Mouse (Mus musculus): Measurements from ENCODE around the gene Dcxr. TPM values are rescaled to one million over a fixed set of nuclear protein-coding genes. Genes with fewer than 3 reads are reported as not detected.
"Not testable (repeated sequence)": the region's sequence is repeated elsewhere in the genome, so short reads cannot be mapped to it uniquely, and the experiment has no call there.

Dcxr gene
- 65.0 and 65.6 TPM in 2 replicates for polyA plus RNA-seq (2012; ENCODE audit: insufficient read depth, insufficient read length, missing spikeins)

GRCm38 (mm10) chr11:120727169-120727527, at the start of gene Dcxr:
TSS of gene Dcxr (minus strand) at chr11:120727281.
- Histone ChIP-seq H3K27ac (ENCODE audit: insufficient read depth, low read depth, low read length) (peak within 1 kb of the TSS; percentile 45), H3K4me3 (ENCODE audit: insufficient read depth, low read length) (peak within 1 kb of the TSS; percentile 94), H3K4me1 (ENCODE audit: control insufficient read depth, insufficient read depth, low read length) (peaks cover 39% of the 10 kb centered on the region)
- TF ChIP-seq POLR2A (IDR thresholded peaks at IDR 0.05; ENCODE audit: borderline replicate concordance, low read depth, low read length) (no peak), CTCF (IDR thresholded peaks at IDR 0.05; ENCODE audit: low read depth, low read length) (no peak)

- TF ChIP-seq POLR2A (IDR thresholded peaks at IDR 0.05; ENCODE audit: borderline replicate concordance, low read depth, low read length) (no peak), CTCF (IDR thresholded peaks at IDR 0.05; ENCODE audit: low read depth, low read length) (peak; percentile 100)
- H3K27ac ChIP-seq (ENCODE audit: insufficient read depth, low read depth, low read length), result no peak overlapping the region
- H3K4me1 ChIP-seq (ENCODE audit: control insufficient read depth, insufficient read depth, low read length), result no peaks in the 10 kb centered on the region; the same call in 1 of the 2 replicates
- H3K4me3 ChIP-seq (ENCODE audit: insufficient read depth, low read length), result no peak overlapping the region
Measured at GRCm38 (mm10) chr11:120775774-120776469, 48.8 kb upstream of the Dcxr start.

GRCm38 (mm10) chr11:120773463-120774190, 46.5 kb upstream of the Dcxr start:
- H3K4me1 ChIP-seq (ENCODE audit: control insufficient read depth, insufficient read depth, low read length), result peaks cover 1% of the 10 kb centered on the region
- H3K27ac ChIP-seq (ENCODE audit: insufficient read depth, low read depth, low read length), result no peak overlapping the region
- no peak overlapping the region for H3K4me3 ChIP-seq (ENCODE audit: insufficient read depth, low read length)
- TF ChIP-seq CTCF (IDR thresholded peaks at IDR 0.05; ENCODE audit: low read depth, low read length), result no peak
- no peak for TF ChIP-seq POLR2A (IDR thresholded peaks at IDR 0.05; ENCODE audit: borderline replicate concordance, low read depth, low read length)

- TF ChIP-seq POLR2A (IDR thresholded peaks at IDR 0.05; ENCODE audit: borderline replicate concordance, low read depth, low read length) (no peak), CTCF (IDR thresholded peaks at IDR 0.05; ENCODE audit: low read depth, low read length) (no peak)
- Histone ChIP-seq H3K4me3 (ENCODE audit: insufficient read depth, low read length) (no peak overlapping the region), H3K4me1 (ENCODE audit: control insufficient read depth, insufficient read depth, low read length) (peaks cover 10% of the 10 kb centered on the region), H3K27ac (ENCODE audit: insufficient read depth, low read depth, low read length) (no peak overlapping the region)
Measured at GRCm38 (mm10) chr11:120772749-120773148, 45.7 kb upstream of the Dcxr start.

- Histone ChIP-seq H3K4me1 (ENCODE audit: control insufficient read depth, insufficient read depth, low read length) (peaks cover 21% of the 10 kb centered on the region), H3K4me3 (ENCODE audit: insufficient read depth, low read length) (no peak overlapping the region), H3K27ac (ENCODE audit: insufficient read depth, low read depth, low read length) (peak overlapping the region; percentile 7; the same call in 1 of the 2 replicates)
- no peak for TF ChIP-seq CTCF (IDR thresholded peaks at IDR 0.05; ENCODE audit: low read depth, low read length)
- no peak for TF ChIP-seq POLR2A (IDR thresholded peaks at IDR 0.05; ENCODE audit: borderline replicate concordance, low read depth, low read length)
Measured at GRCm38 (mm10) chr11:120768206-120768605, 41.1 kb upstream of the Dcxr start.

- H3K4me3 ChIP-seq (ENCODE audit: insufficient read depth, low read length), result not testable (repeated sequence)
- H3K27ac ChIP-seq (ENCODE audit: insufficient read depth, low read depth, low read length), result peak overlapping the region; percentile 12; the same call in 1 of the 2 replicates
- peaks cover 26% of the 10 kb centered on the region for H3K4me1 ChIP-seq (ENCODE audit: control insufficient read depth, insufficient read depth, low read length)
Measured at GRCm38 (mm10) chr11:120767023-120767422, 39.9 kb upstream of the Dcxr start.

- H3K27ac ChIP-seq (ENCODE audit: insufficient read depth, low read depth, low read length), result peak overlapping the region; percentile 78
- peaks cover 26% of the 10 kb centered on the region for H3K4me1 ChIP-seq (ENCODE audit: control insufficient read depth, insufficient read depth, low read length)
- H3K4me3 ChIP-seq (ENCODE audit: insufficient read depth, low read length), result peak overlapping the region; percentile 31
Measured at GRCm38 (mm10) chr11:120763121-120763999, 36.3 kb upstream of the Dcxr start.

- Histone ChIP-seq H3K4me3 (ENCODE audit: insufficient read depth, low read length) (peak within 1 kb of the TSS; percentile 31), H3K27ac (ENCODE audit: insufficient read depth, low read depth, low read length) (peak within 1 kb of the TSS; percentile 78), H3K4me1 (ENCODE audit: control insufficient read depth, insufficient read depth, low read length) (peaks cover 19% of the 10 kb centered on the region)
Measured at GRCm38 (mm10) chr11:120762672-120763041, 35.6 kb upstream of the Dcxr start, which contains the start of gene Hmga1b. TSS of gene Hmga1b (plus strand) at chr11:120762794.

- peaks cover 13% of the 10 kb centered on the region for H3K4me1 ChIP-seq (ENCODE audit: control insufficient read depth, insufficient read depth, low read length)
- no peak for TF ChIP-seq CTCF (IDR thresholded peaks at IDR 0.05; ENCODE audit: low read depth, low read length)
- no peak for TF ChIP-seq POLR2A (IDR thresholded peaks at IDR 0.05; ENCODE audit: borderline replicate concordance, low read depth, low read length)
- peak overlapping the region; percentile 78 for H3K27ac ChIP-seq (ENCODE audit: insufficient read depth, low read depth, low read length)
- peak overlapping the region; percentile 31 for H3K4me3 ChIP-seq (ENCODE audit: insufficient read depth, low read length)
Measured at GRCm38 (mm10) chr11:120761811-120762671, 35.0 kb upstream of the Dcxr start.
